ENCODE assay signal across 8 mouse cellular contexts in the genomic region with DNA sequence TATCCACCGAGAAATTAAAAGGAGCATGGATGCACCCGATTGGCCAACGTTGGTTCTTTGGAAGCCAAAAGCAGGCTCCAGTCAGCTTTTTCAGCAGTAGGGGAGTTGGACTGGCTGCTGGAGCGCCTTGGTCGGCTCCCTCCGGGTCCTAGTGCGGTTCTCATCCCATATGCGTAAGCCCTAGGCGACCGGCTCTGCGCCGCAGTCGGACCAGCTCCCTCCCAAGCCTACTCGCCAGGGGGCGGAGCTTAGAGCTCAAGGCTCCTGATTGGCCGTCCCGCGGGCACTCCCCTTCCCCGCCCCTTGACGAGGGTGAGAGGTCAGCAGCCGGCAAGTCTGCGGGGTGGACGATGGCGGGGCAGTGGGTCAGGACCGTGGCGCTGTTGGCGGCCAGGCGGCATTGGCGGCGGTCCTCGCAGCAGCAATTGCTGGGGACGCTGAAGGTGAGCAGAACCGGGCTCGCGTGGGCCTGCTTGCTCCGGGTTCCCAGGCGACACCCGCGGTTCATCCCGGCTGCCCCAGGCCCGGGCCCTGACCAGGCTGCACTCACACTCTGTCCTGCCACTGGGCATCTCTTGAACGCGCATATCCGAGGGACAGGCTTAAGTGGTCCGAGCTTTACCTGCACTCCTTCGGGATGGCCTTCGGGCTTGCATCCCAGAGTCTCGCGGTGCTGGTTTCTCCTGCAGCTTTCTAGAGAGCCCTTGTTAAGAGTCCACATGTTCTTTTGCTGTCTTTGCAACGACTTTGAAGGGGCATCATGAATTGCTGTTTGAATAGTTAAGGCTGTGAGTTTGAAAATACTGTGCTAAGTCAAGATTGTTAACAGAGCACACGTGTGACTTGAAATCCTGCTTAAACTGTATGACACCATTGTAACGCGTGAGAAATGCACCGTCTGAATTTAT. TPM values are rescaled to one million over a fixed set of nuclear protein-coding genes. Genes with fewer than 3 reads are reported as not detected.
DNase-seq lines count a peak whose midpoint lies in the region; ATAC-seq lines count a peak whose summit lies in the region.

A gene (plus strand): TSS at position 308 of the 908 bp plus-strand sequence.

- H3K27ac ChIP-seq in hindbrain, embryonic 16.5 days (ENCODE audit: low read depth, low read length): peak within 1 kb of the TSS; percentile 71
- peak within 1 kb of the TSS; percentile 27 for H3K27ac ChIP-seq in macrophage

- 1% methylated on average over 51 of the region's 54 CpGs for WGBS in hindbrain, embryonic 16.5 days
- 2% methylated on average over 54 of the region's 54 CpGs for WGBS in macrophage (ENCODE audit: missing documents)

- ATAC-seq in hindbrain, embryonic 16.5 days: peak; percentile 100

- peaks cover 5% of the 10 kb centered on the region for H3K4me1 ChIP-seq in hindbrain, embryonic 16.5 days (ENCODE audit: control insufficient read depth, insufficient read depth, low read depth, low read length)

- no peaks in the 10 kb centered on the region for H3K36me3 ChIP-seq in hindbrain, embryonic 16.5 days (ENCODE audit: control insufficient read depth, insufficient read depth, low read length)
- H3K36me3 ChIP-seq in macrophage (ENCODE audit: inconsistent target): no peaks in the 10 kb centered on the region

- peak within 1 kb of the TSS; percentile 89 for H3K4me2 ChIP-seq in hindbrain, embryonic 16.5 days (ENCODE audit: low read length)

- no peaks in the 10 kb centered on the region for H3K9me3 ChIP-seq in hindbrain, embryonic 16.5 days (ENCODE audit: control insufficient read depth, low read length)

- no peaks in the 10 kb centered on the region for H3K27me3 ChIP-seq in hindbrain, embryonic 16.5 days (replicated peaks; ENCODE audit: control insufficient read depth, insufficient read depth, low read length)

- peak within 1 kb of the TSS; percentile 89 for H3K4me3 ChIP-seq in hindbrain, embryonic 16.5 days (ENCODE audit: low read length)
- H3K4me3 ChIP-seq in macrophage (ENCODE audit: inconsistent target): peak within 1 kb of the TSS; percentile 64

- peak within 1 kb of the TSS; percentile 81 for H3K9ac ChIP-seq in hindbrain, embryonic 16.5 days (ENCODE audit: low read depth, low read length)

- DNase-seq in T-cell, adult 2 months (ENCODE audit: low spot score): peak; percentile 87
- peak; percentile 96 for DNase-seq in cerebellum, postnatal 36 days
- DNase-seq in gastrocnemius, adult 18-20 months (ENCODE audit: low spot score): peak; percentile 99
- peak; percentile 95 to 96 for DNase-seq in left cerebral cortex, adult 18-20 months (ENCODE audit: low spot score in 2 of 2)
- peak; percentile 98 for DNase-seq in right cerebral cortex, adult 18-20 months
- peak; percentile 70 for DNase-seq in urinary bladder, postnatal 10 days (ENCODE audit: low spot score)

- H3K79me2 ChIP-seq in macrophage (ENCODE audit: inconsistent target): peaks cover 7% of the 10 kb centered on the region; the same call in 1 of the 2 replicates

RNA-seq across cellular contexts. Expression of the gene that starts here (rescaled TPM):
- 10 to 100 TPM; 52.4 to 56.0 TPM for total RNA-seq in gastrocnemius, adult 18-20 months (2021)
- polyA plus RNA-seq in hindbrain, embryonic 16.5 days (2015; fragmentation: Nextera tagmentation; extraction: Ambion mirVana): 31.1 and 33.3 TPM in 2 replicates
- total RNA-seq in left cerebral cortex, adult 18-20 months (2021): 10 to 100 TPM; 38.9 to 42.5 TPM
- total RNA-seq in macrophage (2018; cell fraction: chromatin; rRNA removed): 100 to 1,000 TPM in 5 of 26 experiments, 10 to 100 TPM in 21; 24.2 to 110 (median 89.6) TPM
- total RNA-seq in macrophage (2018; cell fraction: cytosol; rRNA removed): 10 to 100 TPM; 12.3 to 23.8 (median 17.0) TPM
- 10 to 100 TPM; 17.0 to 63.8 (median 39.4) TPM for total RNA-seq in macrophage (2018; cell fraction: nucleus; rRNA removed)
- 16.1 to 29.6 TPM (median 24.6 TPM) in 3 replicates for polyA plus RNA-seq in macrophage (2018)

Comparison
In these comparisons a context has a peak if more than half of its experiments do, and no peak if none do; other contexts are left out.
1. Peak in every context shown above with its lines: DNase-seq, ATAC-seq, H3K4me3 ChIP-seq and H3K27ac ChIP-seq.